22 mouse cellular contexts compared by ENCODE assay signal in genomic region chr5:149716329-149716690, GRCm38 (mm10). TPM values are rescaled to one million over a fixed set of nuclear protein-coding genes. Genes with fewer than 3 reads are reported as not detected.
A peak's percentile ranks its signal among the peaks of the same experiment; 100 is the strongest.
DNase-seq lines count a peak whose midpoint lies in the region; ATAC-seq and TF ChIP-seq lines count a peak whose summit lies in the region.
"Had no signal": no experiment of that assay in that cellular context is flagged by ENCODE, and none has a peak within 500 bp of the region (broad histone marks: within the 10 kb centered on the region; RNA-seq: fewer than 3 reads in every experiment).

No protein-coding gene starts in this region.

- no peaks in the 10 kb centered on the region for H3K27me3 ChIP-seq in forebrain, embryonic 13.5 days
- no peaks in the 10 kb centered on the region for H3K27me3 ChIP-seq in forebrain, embryonic 10.5 days (ENCODE audit: poor library complexity, severe bottlenecking)
- H3K27me3 ChIP-seq in limb, embryonic 11.5 days (ENCODE audit: control insufficient read depth, insufficient read depth, low read length), result no peaks in the 10 kb centered on the region
- H3K27me3 ChIP-seq in limb, embryonic 10.5 days (ENCODE audit: low read depth, poor library complexity, severe bottlenecking), result no peaks in the 10 kb centered on the region
- H3K27me3 ChIP-seq in limb, embryonic 12.5 days, result no peaks in the 10 kb centered on the region
- H3K27me3 ChIP-seq: embryonic facial prominence, embryonic 15.5 days; hindbrain, embryonic 13.5 days had no signal

- peak; percentile 39; the same call in 1 of the 2 replicates for ATAC-seq in forebrain, embryonic 13.5 days
- ATAC-seq in limb, embryonic 11.5 days (ENCODE audit: insufficient number of reproducible peaks, low FRiP score, low TSS enrichment, low read depth), result 0 out of 2 replicates have a peak, but pooled peaks have one; percentile 54
- 0 out of 2 replicates have a peak, but pooled peaks have one; percentile 41 for ATAC-seq in limb, embryonic 12.5 days (ENCODE audit: insufficient number of reproducible peaks, insufficient read depth, low FRiP score, low TSS enrichment, low read depth)
- ATAC-seq: hindbrain, postnatal 0 days had no signal

- no peak overlapping the region for H3K4me3 ChIP-seq in forebrain, embryonic 13.5 days
- no peak overlapping the region for H3K4me3 ChIP-seq in forebrain, embryonic 10.5 days
- H3K4me3 ChIP-seq in limb, embryonic 11.5 days (ENCODE audit: low read depth, low read length), result no peak overlapping the region
- no peak overlapping the region for H3K4me3 ChIP-seq in limb, embryonic 10.5 days
- no peak overlapping the region for H3K4me3 ChIP-seq in limb, embryonic 12.5 days (replicated peaks)
- H3K4me3 ChIP-seq: embryonic facial prominence, embryonic 15.5 days; erythroblast, embryonic 14.5 days; heart, embryonic 10.5 days; hindbrain, embryonic 13.5 days had no signal

- no peaks in the 10 kb centered on the region for H3K9me3 ChIP-seq in forebrain, embryonic 13.5 days (replicated peaks)
- H3K9me3 ChIP-seq in forebrain, embryonic 10.5 days, result no peaks in the 10 kb centered on the region
- H3K9me3 ChIP-seq in limb, embryonic 11.5 days (ENCODE audit: control insufficient read depth, low read length), result no peaks in the 10 kb centered on the region
- H3K9me3 ChIP-seq in limb, embryonic 10.5 days (replicated peaks), result no peaks in the 10 kb centered on the region
- H3K9me3 ChIP-seq in limb, embryonic 12.5 days, result no peaks in the 10 kb centered on the region
- H3K9me3 ChIP-seq: embryonic facial prominence, embryonic 15.5 days; heart, embryonic 10.5 days; hindbrain, embryonic 13.5 days had no signal

- no peak overlapping the region for H3K27ac ChIP-seq in forebrain, embryonic 13.5 days
- H3K27ac ChIP-seq in forebrain, embryonic 10.5 days, result no peak overlapping the region
- no peak overlapping the region for H3K27ac ChIP-seq in limb, embryonic 11.5 days (replicated peaks; ENCODE audit: low read depth, low read length)
- no peak overlapping the region for H3K27ac ChIP-seq in limb, embryonic 10.5 days
- H3K27ac ChIP-seq in limb, embryonic 12.5 days, result no peak overlapping the region
- H3K27ac ChIP-seq: embryonic facial prominence, embryonic 15.5 days; heart, embryonic 10.5 days; hindbrain, embryonic 13.5 days; hindbrain, postnatal 0 days had no signal

- DNase-seq in forebrain, embryonic 10.5 days (ENCODE audit: extremely low spot score, low spot score), result no peak
- DNase-seq in limb, embryonic 11.5 days (ENCODE audit: low spot score), result no peak
- no peak for DNase-seq in limb, embryonic 10.5 days (ENCODE audit: low spot score)
- DNase-seq in brain, embryonic 14.5 days (ENCODE audit: low read depth), result peak; percentile 73
- no peak for DNase-seq in lung, postnatal 14 days
- DNase-seq in embryo, embryonic 10.5 days (ENCODE audit: low spot score), result no peak
- DNase-seq: adrenal gland, adult 8-10 months; cerebellum, adult 18-20 months; cerebellum, adult 9-11 months; cerebellum, postnatal 36 days; gastrocnemius, postnatal 36 days; heart, adult 18-20 months; heart, postnatal 10 days; heart, postnatal 4 days; kidney, adult 11 months had no signal

- 39% methylated on average over 3 of the region's 3 CpGs for WGBS in forebrain, embryonic 13.5 days
- WGBS in forebrain, embryonic 10.5 days, result 71% methylated on average over 3 of the region's 3 CpGs
- WGBS in limb, embryonic 11.5 days, result 23% methylated on average over 3 of the region's 3 CpGs
- 43% methylated on average over 3 of the region's 3 CpGs for WGBS in limb, embryonic 10.5 days
- WGBS in limb, embryonic 12.5 days, result 17% methylated on average over 3 of the region's 3 CpGs

- no peak overlapping the region for H3K9ac ChIP-seq in forebrain, embryonic 13.5 days
- no peak overlapping the region for H3K9ac ChIP-seq in limb, embryonic 11.5 days (ENCODE audit: low read length)
- no peak overlapping the region for H3K9ac ChIP-seq in limb, embryonic 12.5 days (replicated peaks)
- H3K9ac ChIP-seq: embryonic facial prominence, embryonic 15.5 days; hindbrain, embryonic 13.5 days had no signal

- no peak for TF ChIP-seq POLR2A in brain, embryonic 14.5 days (IDR thresholded peaks at IDR 0.05; ENCODE audit: borderline replicate concordance, extremely low read depth, insufficient read depth, insufficient read length, poor library complexity, severe bottlenecking)

- peaks cover 13% of the 10 kb centered on the region for H3K4me1 ChIP-seq in forebrain, embryonic 13.5 days
- peaks cover 23% of the 10 kb centered on the region for H3K4me1 ChIP-seq in forebrain, embryonic 10.5 days
- peaks cover 10% of the 10 kb centered on the region for H3K4me1 ChIP-seq in limb, embryonic 11.5 days (ENCODE audit: control insufficient read depth, insufficient read depth, low read length)
- H3K4me1 ChIP-seq in limb, embryonic 10.5 days, result peaks cover 16% of the 10 kb centered on the region
- peaks cover 14% of the 10 kb centered on the region for H3K4me1 ChIP-seq in limb, embryonic 12.5 days (replicated peaks)

- no peaks in the 10 kb centered on the region for H3K36me3 ChIP-seq in forebrain, embryonic 13.5 days (ENCODE audit: poor library complexity, severe bottlenecking)
- H3K36me3 ChIP-seq in forebrain, embryonic 10.5 days (replicated peaks), result peaks cover 11% of the 10 kb centered on the region
- no peaks in the 10 kb centered on the region for H3K36me3 ChIP-seq in limb, embryonic 11.5 days (ENCODE audit: control insufficient read depth, insufficient read depth, low read length)
- peaks cover 21% of the 10 kb centered on the region for H3K36me3 ChIP-seq in limb, embryonic 10.5 days
- 0 out of 2 replicates have a peak, but pooled peaks cover 11% of the 10 kb centered on the region for H3K36me3 ChIP-seq in limb, embryonic 12.5 days
- H3K36me3 ChIP-seq: embryonic facial prominence, embryonic 15.5 days had no signal

- no peak overlapping the region for H3K4me2 ChIP-seq in forebrain, embryonic 13.5 days
- H3K4me2 ChIP-seq in limb, embryonic 11.5 days (ENCODE audit: low read depth, severe bottlenecking), result no peak overlapping the region
- H3K4me2 ChIP-seq in limb, embryonic 12.5 days, result no peak overlapping the region
- H3K4me2 ChIP-seq: hindbrain, embryonic 13.5 days had no signal

- TF ChIP-seq CTCF in brain, embryonic 14.5 days (IDR thresholded peaks at IDR 0.05; ENCODE audit: borderline replicate concordance, extremely low read depth, insufficient read depth, insufficient read length), result no peak

RNA-seq across cellular contexts. Expression of gene B3glct, which starts 38.3 kb away (rescaled TPM):
- polyA plus RNA-seq in forebrain, embryonic 13.5 days (2015; fragmentation: Nextera tagmentation; extraction: Ambion mirVana), result 12.4 and 12.8 TPM in 2 replicates
- polyA plus RNA-seq in forebrain, embryonic 10.5 days (2016; fragmentation: Nextera tagmentation; extraction: Ambion mirVana), result 14.9 and 15.4 TPM in 2 replicates
- 22.4 and 23.0 TPM in 2 replicates for polyA plus RNA-seq in limb, embryonic 11.5 days (2014; fragmentation: Nextera tagmentation; extraction: Ambion mirVana)
- polyA plus RNA-seq in limb, embryonic 10.5 days (2016; fragmentation: Nextera tagmentation; extraction: Ambion mirVana), result 20.4 and 21.1 TPM in 2 replicates
- polyA plus RNA-seq in brain, embryonic 14.5 days (2012; rRNA removed), result 18.0 and 20.4 TPM in 2 replicates
- 15.1 and 17.8 TPM in 2 replicates for polyA plus RNA-seq in limb, embryonic 12.5 days (2016; fragmentation: Nextera tagmentation; extraction: Ambion mirVana)
